Mouse (Mus musculus) embryo, embryonic 11.5 days (tissue): ENCODE measurements around the gene Stat5b.
"Not testable (repeated sequence)": the region's sequence is repeated elsewhere in the genome, so short reads cannot be mapped to it uniquely, and the experiment has no call there.

ENCODE experiments used
- DNase-seq: peaks from one replicate; pipeline ENCODE4 v3.0.0-alpha.2; 2012; ENCODE audit warnings: low read depth, low spot score

Stat5b gene

GRCm38 (mm10) chr11:100816342-100816741, 34.2 kb downstream of the Stat5b start:
- DNase-seq = no peak

- DNase-seq = no peak
Observed at GRCm38 (mm10) chr11:100814498-100814897, 36.0 kb downstream of the Stat5b start.

GRCm38 (mm10) chr11:100811132-100811531, 39.4 kb downstream of the Stat5b start:
- DNase-seq = no peak

GRCm38 (mm10) chr11:100810516-100810915, 40.0 kb downstream of the Stat5b start:
- DNase-seq = no peak

- no peak for DNase-seq
Observed at GRCm38 (mm10) chr11:100806380-100807305, 43.9 kb downstream of the Stat5b start.

- DNase-seq = no peak
Observed at GRCm38 (mm10) chr11:100805535-100805934, 45.0 kb downstream of the Stat5b start.

- DNase-seq = no peak
Observed at GRCm38 (mm10) chr11:100804409-100804808, 46.1 kb downstream of the Stat5b start.

GRCm38 (mm10) chr11:100799426-100799825, 51.1 kb downstream of the Stat5b start:
- DNase-seq = peak; percentile 30

- DNase-seq = no peak
Observed at GRCm38 (mm10) chr11:100796585-100796984, 53.9 kb downstream of the Stat5b start.

GRCm38 (mm10) chr11:100795386-100795785, 55.1 kb downstream of the Stat5b start:
- DNase-seq = no peak

- DNase-seq = no peak
Observed at GRCm38 (mm10) chr11:100791457-100792049, 59.0 kb downstream of the Stat5b start.

- DNase-seq = not testable (repeated sequence)
Observed at GRCm38 (mm10) chr11:100790644-100791043, 59.9 kb downstream of the Stat5b start.

- DNase-seq = no peak
Observed at GRCm38 (mm10) chr11:100789702-100790101, 60.8 kb downstream of the Stat5b start.

- no peak for DNase-seq
Observed at GRCm38 (mm10) chr11:100785774-100786173, 64.8 kb downstream of the Stat5b start.

- no peak for DNase-seq
Observed at GRCm38 (mm10) chr11:100784286-100784685, 66.2 kb downstream of the Stat5b start.

GRCm38 (mm10) chr11:100782568-100782967, 68.0 kb downstream of the Stat5b start:
- DNase-seq = no peak

- DNase-seq = no peak
Observed at GRCm38 (mm10) chr11:100781763-100782475, 68.6 kb downstream of the Stat5b start.

- no peak for DNase-seq
Observed at GRCm38 (mm10) chr11:100780247-100780646, 70.3 kb downstream of the Stat5b start.

GRCm38 (mm10) chr11:100778069-100778468, 72.5 kb downstream of the Stat5b start:
- DNase-seq = no peak

GRCm38 (mm10) chr11:100775921-100776320, 74.6 kb downstream of the Stat5b start:
- DNase-seq = no peak

- DNase-seq = no peak
Observed at GRCm38 (mm10) chr11:100774261-100774660, 76.3 kb downstream of the Stat5b start.
